Mouse (Mus musculus) ES-Bruce4 (cell line): ENCODE measurements around the gene Abcb9. TPM values are rescaled to one million over a fixed set of nuclear protein-coding genes. Genes with fewer than 3 reads are reported as not detected.

Experiments
- H3K27ac ChIP-seq: 2 replicates; pipeline ENCODE4 v1.5.1; 2012; ENCODE audit warnings: low read length, inconsistent platforms; ENCODE audit not compliant: insufficient read depth
- H3K27me3 ChIP-seq: 2 replicates; pipeline ENCODE4 v1.6.1; 2012; ENCODE audit warnings: mild to moderate bottlenecking, low read length, inconsistent platforms; ENCODE audit not compliant: control insufficient read depth, poor library complexity, insufficient read depth, severe bottlenecking
- H3K36me3 ChIP-seq: 2 replicates; pipeline ENCODE4 v1.6.1; 2012; ENCODE audit warnings: inconsistent platforms, mild to moderate bottlenecking, low read length, moderate library complexity; ENCODE audit not compliant: control insufficient read depth, poor library complexity, insufficient read depth, severe bottlenecking
- H3K4me1 ChIP-seq: one replicate; pipeline ENCODE4 v1.8.1; 2011; ENCODE audit warnings: low read length; ENCODE audit not compliant: control insufficient read depth, insufficient read depth
- H3K4me3 ChIP-seq: 2 replicates; pipeline ENCODE4 v1.5.1; 2011; ENCODE audit warnings: low read depth, mild to moderate bottlenecking, low read length
- H3K9ac ChIP-seq: 2 replicates; pipeline ENCODE4 v1.6.1; 2012; ENCODE audit warnings: low read depth, mild to moderate bottlenecking, inconsistent platforms; ENCODE audit not compliant: poor library complexity, severe bottlenecking
- H3K9me3 ChIP-seq: replicated peaks from 2 replicates; pipeline ENCODE4 v1.6.1; 2012; ENCODE audit warnings: mild to moderate bottlenecking, low read length, inconsistent platforms; ENCODE audit not compliant: control insufficient read depth, poor library complexity, insufficient read depth, severe bottlenecking
- CTCF ChIP-seq: IDR thresholded peaks from one replicate; pipeline ENCODE4 v1.8.1; 2011; ENCODE audit warnings: low read depth, low read length
- EP300 ChIP-seq: IDR thresholded peaks from 2 replicates; pipeline ENCODE4 v1.6.1; 2011; ENCODE audit warnings: low read depth, low read length; ENCODE audit not compliant: insufficient read depth
- POLR2A ChIP-seq: IDR thresholded peaks from one replicate; pipeline ENCODE4 v1.8.1; 2011; ENCODE audit warnings: low read length; ENCODE audit not compliant: insufficient read depth
- polyA plus RNA-seq: library from polyadenylated mRNA; stranded (reverse); fragments of >200 nt; gene quantifications from 2 replicates; pipeline ENCODE4 v1.2.4, GENCODE M21; 2011; ENCODE audit warnings: low read depth; ENCODE audit not compliant: missing spikeins, insufficient read depth, insufficient read length

Gene Abcb9
- polyA plus RNA-seq, 1 experiment, result 0.79 TPM

DNA sequence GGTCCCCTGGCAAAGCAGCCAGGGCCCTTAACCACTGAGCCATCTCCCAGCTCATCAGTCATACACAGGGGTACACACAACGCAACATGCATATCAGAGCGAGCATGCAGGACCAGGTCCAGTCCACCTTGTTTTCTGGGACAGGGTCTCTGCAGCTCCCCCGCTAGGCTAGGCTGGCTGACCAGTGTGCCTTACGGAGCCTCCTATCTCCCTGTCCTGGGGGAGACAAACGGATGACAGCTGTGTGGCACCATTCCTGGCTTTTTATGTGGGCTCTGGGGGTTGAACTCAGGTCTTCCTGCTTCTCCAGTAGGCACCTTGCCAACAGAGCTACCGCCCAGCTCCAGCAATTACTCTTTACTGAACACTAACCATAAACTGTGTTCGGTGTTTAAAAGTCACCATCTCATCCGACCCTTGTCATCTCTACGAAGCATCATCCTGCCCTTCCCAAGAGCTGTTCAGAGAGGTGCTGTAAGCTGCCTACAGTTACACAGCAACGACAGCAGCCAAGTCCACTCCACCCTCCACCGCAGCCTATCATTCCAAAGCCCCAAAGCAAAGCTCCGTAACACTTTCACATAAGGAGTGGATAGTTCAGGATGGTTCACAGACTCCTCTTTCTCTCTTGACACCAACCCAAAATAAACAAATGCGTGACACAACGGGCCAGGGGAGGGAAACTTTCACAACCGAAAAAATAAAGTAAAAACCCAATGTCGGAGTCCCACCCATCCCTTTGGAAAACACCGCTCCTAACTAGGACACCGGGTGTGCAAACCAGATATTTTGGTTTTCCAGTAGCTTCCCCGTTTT, 66.2 kb downstream of the Abcb9 start:
- no peak overlapping the region for H3K27ac ChIP-seq
- H3K4me3 ChIP-seq, result no peak overlapping the region
- H3K9me3 ChIP-seq, result no peaks in the 10 kb centered on the region
- no peaks in the 10 kb centered on the region for H3K36me3 ChIP-seq
- H3K9ac ChIP-seq, result no peak overlapping the region
- TF ChIP-seq CTCF (no peak), POLR2A (no peak), EP300 (no peak)
- H3K27me3 ChIP-seq, result no peaks in the 10 kb centered on the region
- H3K4me1 ChIP-seq, result no peaks in the 10 kb centered on the region

DNA sequence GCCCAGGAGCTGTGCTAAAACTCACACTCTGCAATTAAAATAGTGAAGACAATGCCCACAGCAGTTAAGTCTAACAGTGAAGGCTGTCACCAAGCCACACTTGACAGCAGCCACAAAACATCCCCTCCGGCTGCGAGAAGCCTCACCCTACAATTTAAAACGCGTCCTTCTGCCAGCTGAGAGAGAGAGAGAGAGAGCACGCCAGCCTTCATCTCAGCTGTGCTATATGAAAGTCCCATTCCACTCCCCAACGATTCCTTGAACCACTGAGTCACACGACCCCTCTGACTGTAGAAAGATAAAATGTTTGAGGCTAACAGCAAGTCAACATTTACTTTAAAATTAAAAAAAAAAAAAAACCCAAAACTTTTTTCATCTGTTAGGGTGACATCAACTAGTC, 66.9 kb downstream of the Abcb9 start:
- no peaks in the 10 kb centered on the region for H3K9me3 ChIP-seq
- H3K9ac ChIP-seq, result no peak overlapping the region
- H3K27me3 ChIP-seq, result no peaks in the 10 kb centered on the region
- no peak overlapping the region for H3K4me3 ChIP-seq
- H3K27ac ChIP-seq, result no peak overlapping the region
- no peaks in the 10 kb centered on the region for H3K36me3 ChIP-seq
- no peaks in the 10 kb centered on the region for H3K4me1 ChIP-seq
- TF ChIP-seq EP300 (no peak), CTCF (no peak), POLR2A (no peak)

DNA sequence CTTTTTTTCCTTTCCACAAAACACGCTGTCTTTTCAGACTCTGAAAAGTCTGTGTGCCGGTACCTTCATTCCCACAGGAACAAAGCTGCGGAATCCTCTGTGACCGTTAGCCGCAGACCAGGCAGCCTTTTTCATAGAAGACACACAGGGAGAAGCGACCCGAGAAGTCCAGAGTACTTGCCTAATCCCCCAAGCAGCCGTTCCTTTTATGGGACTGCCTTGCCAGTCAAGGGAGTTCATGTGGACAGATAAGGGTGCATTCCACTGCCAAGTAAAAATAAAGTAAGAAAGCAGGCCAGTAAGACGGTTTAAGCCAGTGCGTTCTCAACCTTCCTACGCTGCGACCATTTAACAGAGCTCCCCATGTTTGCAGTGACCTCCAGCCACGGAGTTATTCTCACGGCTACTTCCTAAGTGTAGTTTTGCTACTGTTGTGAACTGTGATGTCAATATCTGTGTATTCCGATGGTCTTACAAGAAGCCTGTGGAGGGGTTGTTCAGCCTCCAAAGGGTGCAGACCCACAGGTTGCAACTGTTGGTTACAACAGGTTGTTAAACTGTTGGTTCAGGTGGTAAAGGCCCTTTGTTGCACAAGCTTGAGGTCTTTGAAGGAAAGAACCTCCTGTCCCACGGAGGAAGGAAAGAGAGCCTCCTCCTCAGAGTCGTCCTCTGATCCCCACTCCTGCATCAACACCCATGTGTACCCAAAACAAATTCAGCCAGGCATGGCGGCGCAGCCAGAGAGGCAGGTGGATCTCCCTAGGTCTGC, 67.7 kb downstream of the Abcb9 start:
- Histone ChIP-seq H3K4me3 (no peak overlapping the region), H3K9me3 (no peaks in the 10 kb centered on the region), H3K27ac (no peak overlapping the region), H3K4me1 (no peaks in the 10 kb centered on the region), H3K9ac (no peak overlapping the region), H3K27me3 (no peaks in the 10 kb centered on the region), H3K36me3 (no peaks in the 10 kb centered on the region)
- TF ChIP-seq CTCF, result no peak
- TF ChIP-seq EP300, result no peak
- TF ChIP-seq POLR2A, result no peak

- H3K4me1 ChIP-seq, result no peaks in the 10 kb centered on the region
- no peak overlapping the region for H3K27ac ChIP-seq
- TF ChIP-seq POLR2A, result no peak
- no peak for TF ChIP-seq CTCF
- no peak for TF ChIP-seq EP300
- H3K36me3 ChIP-seq, result no peaks in the 10 kb centered on the region
- H3K27me3 ChIP-seq, result no peaks in the 10 kb centered on the region
- H3K9ac ChIP-seq, result no peak overlapping the region
- no peaks in the 10 kb centered on the region for H3K9me3 ChIP-seq
- no peak overlapping the region for H3K4me3 ChIP-seq
Observed at GRCm38 (mm10) chr5:124026568-124026967, 69.0 kb downstream of the Abcb9 start.

DNA sequence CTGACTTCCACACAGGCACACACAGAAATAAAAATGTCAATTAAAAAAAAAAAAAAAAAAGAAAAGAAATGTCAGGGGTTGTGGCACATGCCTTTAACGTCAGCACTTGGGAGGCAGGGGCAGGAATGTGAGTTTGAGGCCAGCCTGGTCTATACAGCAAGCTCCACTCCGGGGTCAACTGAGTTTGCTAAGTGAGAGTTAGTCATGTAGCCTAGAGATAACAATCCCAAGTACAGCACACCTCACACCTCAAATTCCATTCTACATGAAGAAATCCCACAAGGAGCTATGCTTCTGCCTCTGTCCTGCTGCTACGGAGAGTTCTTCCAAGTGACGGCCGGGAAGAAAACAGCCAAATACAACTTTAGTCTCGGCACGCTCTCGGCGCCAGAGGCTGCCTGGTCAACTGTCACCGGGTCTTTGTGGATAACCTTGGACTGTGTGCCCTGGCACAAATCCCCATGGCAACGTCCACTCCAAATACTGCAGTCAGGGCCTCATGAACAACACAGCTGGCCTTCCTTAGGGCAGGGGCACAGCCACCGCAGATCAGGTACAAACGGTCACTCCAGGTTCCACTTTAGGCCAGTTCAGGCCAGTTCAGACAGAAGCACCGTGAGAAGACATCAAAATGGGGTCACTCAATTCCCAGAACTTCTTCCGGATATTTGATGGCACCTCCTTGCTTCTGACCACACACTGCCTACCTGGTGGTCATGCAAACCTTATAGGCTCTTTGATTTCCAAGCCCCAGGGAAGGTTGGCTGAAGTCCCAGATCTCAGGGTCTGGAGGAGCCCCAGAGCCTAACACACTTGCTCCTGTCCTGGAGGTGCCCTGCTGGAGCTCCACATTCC, 69.8 kb downstream of the Abcb9 start:
- Histone ChIP-seq H3K9ac (no peak overlapping the region), H3K36me3 (no peaks in the 10 kb centered on the region), H3K9me3 (no peaks in the 10 kb centered on the region), H3K4me3 (no peak overlapping the region), H3K27me3 (no peaks in the 10 kb centered on the region), H3K4me1 (no peaks in the 10 kb centered on the region), H3K27ac (no peak overlapping the region)
- TF ChIP-seq POLR2A, result no peak
- no peak for TF ChIP-seq CTCF
- TF ChIP-seq EP300, result no peak
